ENCODE assay signal across 19 mouse cellular contexts in the genomic region with DNA sequence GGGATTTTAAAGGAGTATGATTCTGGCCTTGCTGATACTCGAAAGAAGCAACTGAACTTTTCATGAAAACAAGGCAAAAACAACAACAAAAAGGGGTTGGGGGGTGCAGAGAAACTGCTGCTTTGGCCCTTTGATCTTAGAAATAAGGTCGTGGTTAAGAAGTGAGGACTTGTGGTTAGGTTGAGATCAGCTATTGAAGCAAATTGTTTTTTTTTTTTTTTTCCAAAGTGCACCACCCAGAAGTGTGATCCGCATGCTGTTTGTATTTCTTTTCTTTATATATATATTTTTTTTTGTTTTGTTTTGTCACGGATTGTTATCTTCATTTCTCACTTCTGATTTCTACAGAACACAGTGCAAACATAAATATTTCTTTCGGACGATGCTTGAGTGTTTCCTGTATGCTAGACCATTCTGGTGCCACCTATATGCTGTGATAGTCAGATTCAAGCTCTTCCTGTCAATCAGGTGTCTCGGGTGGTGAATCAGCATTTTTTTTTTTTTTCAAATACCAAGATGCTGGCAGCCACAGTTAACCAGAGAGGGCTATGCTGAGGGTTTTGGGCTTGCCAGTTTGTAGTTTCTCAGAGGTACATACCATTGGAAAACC.
"Had no signal": no experiment of that assay in that cellular context is flagged by ENCODE, and none has a peak within 500 bp of the region (broad histone marks: within the 10 kb centered on the region; RNA-seq: fewer than 3 reads in every experiment).

No protein-coding gene starts in this region.

- H3K36me3 ChIP-seq: midbrain, embryonic 12.5 days; midbrain, embryonic 15.5 days; neural tube, embryonic 13.5 days; stomach, embryonic 15.5 days had no signal

- ATAC-seq: liver, postnatal 0 days; lung, postnatal 0 days; midbrain, embryonic 15.5 days had no signal

- DNase-seq: kidney, adult 2 months; kidney, postnatal 36 days; layer of hippocampus, postnatal 36 days; liver, postnatal 0 days; lung, embryonic 14.5 days; retina, postnatal 1 day; right cerebral cortex, postnatal 25 days; spleen, adult 18-20 months; thymus, adult 18-20 months; thymus, postnatal 4 days had no signal

- H3K27me3 ChIP-seq: stomach, embryonic 15.5 days had no signal

- H3K4me3 ChIP-seq: left cerebral cortex, adult 2 months; midbrain, embryonic 12.5 days; midbrain, embryonic 15.5 days; neural tube, embryonic 13.5 days; stomach, embryonic 15.5 days had no signal

- H3K27ac ChIP-seq: kidney, postnatal 0 days; left cerebral cortex, adult 2 months; liver, embryonic 14.5 days; macrophage; midbrain, embryonic 12.5 days; midbrain, embryonic 15.5 days; neural tube, embryonic 13.5 days; stomach, embryonic 15.5 days had no signal
